Mouse (Mus musculus): ENCODE measurements around the gene Olfr446.

DNA sequence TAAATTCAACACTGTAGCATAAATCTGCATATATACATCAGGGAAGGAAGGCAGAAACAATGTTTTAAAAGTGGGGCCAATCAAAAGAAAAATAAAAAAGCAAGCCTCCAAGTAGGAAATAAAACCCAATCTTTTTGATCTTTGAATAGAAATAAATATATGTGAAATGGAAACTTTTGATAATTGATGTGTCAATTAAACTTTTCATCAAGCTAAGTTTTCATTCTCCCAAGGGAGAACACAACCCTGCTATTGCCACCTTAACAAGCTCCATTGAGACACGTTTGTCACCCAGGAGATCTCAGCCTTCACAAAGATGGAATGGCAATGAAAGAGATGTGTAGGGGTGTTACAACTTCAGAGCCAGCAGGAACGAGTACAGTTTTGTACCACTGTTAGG lies at the start of gene Olfr446:
- no peak for TF ChIP-seq CTCF (IDR thresholded peaks at IDR 0.05)
- TF ChIP-seq EP300 (IDR thresholded peaks at IDR 0.05) = no peak

Data from lung, postnatal 0 days (tissue).